Mouse (Mus musculus) frontal cortex, postnatal 25 days (tissue): ENCODE data around the gene Dnajc2.

Source experiments
- DNase-seq, 2 experiments: peaks; one replicate each; pipeline ENCODE4 v3.0.0; 2022; ENCODE audit warnings: low spot score in 2 of 2

Dnajc2 gene

DNA sequence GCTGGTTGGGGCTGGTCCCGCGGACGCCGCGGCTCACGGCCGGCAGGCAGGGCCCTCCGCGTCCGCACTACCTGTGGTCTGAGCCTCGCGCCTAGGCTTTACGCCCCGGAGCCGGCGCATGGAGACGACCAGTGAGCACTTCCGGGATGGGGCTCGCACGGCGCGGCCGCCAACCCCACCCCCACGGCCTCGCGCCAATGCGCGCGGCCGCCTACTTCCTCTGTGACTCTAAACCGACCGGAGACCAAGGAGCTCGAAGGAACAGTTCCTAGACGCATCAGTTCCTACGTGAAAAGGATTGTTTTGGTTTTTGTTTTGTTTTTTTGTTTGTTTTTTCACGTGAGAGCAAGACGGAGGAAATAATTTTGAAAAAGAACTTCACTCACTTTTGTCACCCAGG is at the start of gene Dnajc2, which contains the start of gene Psmc2:
Gene Dnajc2 (minus strand): TSS at position 199 of the 400 bp plus-strand sequence.
Gene Psmc2 (plus strand): TSS at position 231 of the 400 bp plus-strand sequence.
- DNase-seq, result peak; percentile 83 to 84

DNA sequence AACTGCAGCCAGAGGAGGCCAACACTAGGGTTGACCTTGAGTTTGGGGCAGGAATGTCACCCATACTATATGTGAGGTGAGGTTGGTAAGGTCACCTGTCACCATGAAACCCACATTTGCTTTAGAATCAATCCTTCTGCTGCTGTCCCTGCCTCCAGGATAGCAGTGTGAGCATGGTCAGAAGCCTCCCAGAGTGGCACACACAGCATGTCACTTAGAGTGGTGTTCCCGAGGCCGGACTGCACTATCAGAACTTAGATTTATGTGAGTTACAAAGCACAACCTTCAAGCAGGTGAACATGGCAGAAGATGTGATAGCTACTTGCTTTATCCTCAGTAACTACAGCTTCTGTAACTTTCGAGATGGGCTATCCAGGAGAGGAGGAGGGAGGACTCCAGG is 46.7 kb upstream of the Dnajc2 start:
- DNase-seq, result no peak

DNA sequence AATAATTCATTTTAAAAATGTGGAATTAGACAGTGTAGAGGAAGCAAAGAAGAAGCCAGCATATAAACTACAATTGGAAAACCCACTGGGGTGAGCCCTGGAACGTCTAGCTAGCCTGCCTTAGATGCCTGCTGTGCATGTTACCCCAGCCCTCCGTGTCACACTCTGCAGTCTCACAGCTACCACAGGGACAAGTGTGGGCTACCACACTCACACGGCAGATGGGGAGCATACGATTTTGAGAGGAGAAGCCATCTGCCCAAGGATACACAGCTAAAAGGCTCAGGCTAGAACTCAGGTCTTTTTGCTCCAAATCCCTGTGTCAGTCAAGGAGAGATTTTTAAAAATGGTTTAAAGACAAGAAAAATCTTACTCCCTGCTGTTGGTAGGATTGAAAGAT is 43.8 kb upstream of the Dnajc2 start:
- DNase-seq, result no peak

GRCm38 (mm10) chr5:21827643-21828042 is 42.6 kb upstream of the Dnajc2 start:
- DNase-seq, result no peak

DNA sequence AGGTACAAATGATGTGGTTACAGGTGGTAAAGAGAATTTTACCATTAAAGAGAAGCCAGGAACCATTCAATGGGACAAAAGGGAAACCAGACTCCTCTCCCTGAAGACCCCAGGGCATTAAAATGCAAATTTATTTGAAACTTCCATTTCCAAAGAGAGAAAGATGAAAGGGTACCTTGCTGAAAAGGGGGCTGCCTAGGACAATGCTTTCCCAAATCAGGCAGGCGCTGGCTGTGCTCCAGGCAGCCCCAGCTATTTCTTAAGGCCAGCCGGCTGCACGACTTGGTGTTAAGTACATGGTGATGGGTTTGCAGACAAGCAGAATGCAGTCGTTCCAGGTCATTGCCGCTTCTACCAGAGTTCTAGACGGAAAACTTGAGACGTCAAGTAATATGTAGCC is 41.3 kb upstream of the Dnajc2 start:
- no peak for DNase-seq

DNA sequence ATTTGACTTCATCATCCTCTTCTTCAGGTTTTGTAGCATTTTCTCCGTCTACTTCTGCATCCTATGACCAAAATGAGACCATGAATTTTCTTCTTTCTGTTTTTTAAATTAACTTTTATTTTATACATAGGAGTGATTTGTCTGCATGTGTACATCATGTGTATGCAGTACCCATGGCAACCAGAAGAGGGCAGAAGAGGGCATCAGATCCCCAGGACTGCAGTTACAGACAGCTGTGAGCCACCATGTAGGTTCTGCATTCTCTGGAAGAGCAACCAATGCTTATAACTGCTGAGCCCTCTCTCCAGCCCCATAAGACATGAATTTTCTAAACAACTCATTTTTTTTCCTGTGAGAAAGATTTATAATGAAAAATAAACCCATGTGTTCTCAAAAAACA is 28.9 kb upstream of the Dnajc2 start:
- DNase-seq, result peak; percentile 21 to 25

- DNase-seq, result no peak
Observed at GRCm38 (mm10) chr5:21810924-21811323, 25.9 kb upstream of the Dnajc2 start.

DNA sequence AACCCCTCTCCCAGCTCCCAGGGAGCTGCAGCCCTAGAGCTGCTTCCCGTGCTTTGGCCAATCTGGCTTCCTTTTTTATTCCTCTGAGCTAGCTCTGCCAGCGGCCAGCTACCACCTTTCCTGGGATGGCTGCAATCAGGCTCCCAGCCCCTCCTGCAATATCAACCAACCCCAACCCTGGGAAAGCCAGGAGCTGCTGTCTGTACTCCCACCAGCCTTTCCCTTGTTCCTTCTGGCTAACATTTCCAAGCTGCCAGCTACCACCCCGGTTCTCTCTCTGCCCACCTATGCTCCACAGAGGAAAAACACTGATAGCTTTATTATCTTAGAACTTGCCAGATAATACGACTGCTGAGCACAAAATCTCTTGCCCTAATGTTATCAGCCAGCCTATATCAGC is 19.8 kb upstream of the Dnajc2 start:
- DNase-seq, result no peak

DNA sequence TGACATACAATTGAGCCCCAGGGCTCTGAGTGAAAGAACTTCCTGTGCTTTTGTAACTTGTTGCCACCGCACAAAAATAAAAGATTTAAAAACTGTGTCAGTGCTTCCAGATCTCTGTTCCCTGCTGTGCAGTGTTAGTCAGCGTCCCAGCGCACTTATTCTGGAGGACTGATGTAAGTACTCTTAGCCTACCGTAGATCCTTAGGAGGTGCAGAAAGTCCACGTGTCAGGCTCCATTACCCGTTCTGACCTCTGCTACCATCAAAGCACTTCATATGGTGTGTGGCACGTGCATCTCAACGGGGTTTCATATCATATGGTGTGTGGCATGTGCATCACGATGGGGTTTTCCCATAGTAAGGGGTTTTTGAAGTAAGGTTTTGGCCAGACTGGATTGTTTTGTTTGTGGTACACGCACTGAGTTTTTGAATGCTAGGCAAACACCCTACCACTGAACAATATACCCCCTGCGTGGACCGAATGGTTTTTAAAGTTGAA is 18.7 kb upstream of the Dnajc2 start:
- DNase-seq, result no peak

DNA sequence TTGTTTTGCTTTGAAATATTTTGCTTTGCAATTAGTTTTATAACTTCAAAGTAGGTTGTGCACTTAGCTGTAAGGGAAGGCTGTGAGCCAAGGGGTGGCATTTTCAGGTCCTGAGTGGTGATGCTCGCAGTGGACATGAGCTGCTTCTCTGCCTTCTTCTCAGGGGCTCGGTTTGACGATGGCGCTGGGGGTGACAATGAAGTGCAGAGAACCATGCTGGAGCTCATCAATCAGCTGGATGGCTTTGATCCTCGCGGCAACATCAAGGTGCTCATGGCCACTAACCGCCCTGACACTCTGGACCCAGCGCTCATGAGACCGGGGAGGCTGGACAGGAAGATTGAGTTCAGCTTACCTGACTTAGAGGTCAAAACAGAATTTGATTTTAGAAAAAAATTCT is 17.9 kb upstream of the Dnajc2 start:
- DNase-seq, result no peak

- no peak for DNase-seq
Observed at GRCm38 (mm10) chr5:21792166-21792565, 7.1 kb upstream of the Dnajc2 start.

DNA sequence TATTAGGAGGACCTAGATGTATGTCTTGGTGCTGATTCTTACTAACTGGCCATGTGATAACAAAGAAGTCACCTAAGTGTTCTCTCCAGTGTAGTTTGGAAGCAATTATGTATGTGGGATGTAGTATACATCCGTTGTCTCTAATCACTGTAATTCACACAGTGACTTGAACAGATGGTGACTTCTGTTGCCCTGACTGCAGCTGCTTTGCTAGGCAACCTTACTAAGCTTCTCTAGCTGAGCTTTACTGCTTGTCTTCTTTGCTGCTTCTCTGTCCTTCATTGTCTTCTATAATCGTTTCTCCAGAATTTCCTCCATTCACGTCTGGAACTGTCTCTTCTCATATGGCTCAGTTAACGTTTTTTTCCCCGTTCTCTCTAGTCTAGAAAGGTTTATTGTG is 4.0 kb upstream of the Dnajc2 start:
- DNase-seq, result no peak

GRCm38 (mm10) chr5:21787186-21788105 is 2.4 kb upstream of the Dnajc2 start:
- no peak for DNase-seq

DNA sequence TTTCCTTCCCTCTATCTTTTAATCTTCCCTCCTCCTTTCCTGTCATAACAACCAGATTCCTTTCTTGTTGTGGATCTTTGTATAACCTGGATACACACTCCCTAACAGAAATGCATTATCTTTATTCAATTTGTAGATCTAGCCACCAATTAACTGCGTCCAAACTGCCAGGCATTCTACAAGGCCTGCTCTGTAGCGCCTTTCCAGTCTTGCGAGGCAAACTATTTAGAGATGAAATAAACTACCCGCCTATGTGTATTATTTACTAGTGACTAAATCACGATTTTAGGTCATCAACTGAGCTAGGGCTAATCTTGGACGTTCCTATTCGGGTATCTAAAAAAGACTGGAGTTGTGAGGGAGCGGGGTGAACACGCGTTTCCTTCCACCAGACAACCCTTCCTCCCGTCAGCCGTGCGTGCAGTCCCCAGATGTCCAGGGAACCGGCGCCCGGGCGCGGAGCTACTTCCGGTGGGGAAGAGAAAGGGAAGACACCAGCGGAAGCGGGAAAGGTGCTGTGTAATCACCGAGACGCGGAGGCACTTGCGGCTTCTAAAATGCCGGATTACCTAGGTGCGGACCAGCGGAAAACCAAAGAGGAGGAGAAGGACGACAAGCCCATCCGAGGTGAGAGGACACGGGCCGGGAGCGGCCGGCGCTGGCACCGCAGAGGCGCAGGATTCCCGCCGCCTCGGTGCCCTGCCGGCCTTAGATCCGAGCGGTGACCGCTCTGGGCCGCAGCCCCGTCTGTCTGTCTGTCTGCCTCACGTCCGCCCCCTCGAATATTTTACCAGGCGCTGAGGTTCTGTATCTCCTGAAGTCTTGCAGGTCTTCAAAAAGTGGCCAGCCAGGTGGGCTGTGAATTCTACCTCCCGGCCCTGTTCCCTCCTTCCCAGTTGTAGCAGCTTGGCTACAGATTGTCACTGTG is 1.5 kb upstream of the Dnajc2 start:
- DNase-seq, result peak; percentile 88

GRCm38 (mm10) chr5:21785776-21786175 is 725 bp upstream of the Dnajc2 start:
- DNase-seq, result no peak

GRCm38 (mm10) chr5:21784161-21785052 is 644 bp downstream of the Dnajc2 start:
- no peak for DNase-seq

GRCm38 (mm10) chr5:21776491-21776890 is 8.6 kb downstream of the Dnajc2 start:
- DNase-seq, result no peak

DNA sequence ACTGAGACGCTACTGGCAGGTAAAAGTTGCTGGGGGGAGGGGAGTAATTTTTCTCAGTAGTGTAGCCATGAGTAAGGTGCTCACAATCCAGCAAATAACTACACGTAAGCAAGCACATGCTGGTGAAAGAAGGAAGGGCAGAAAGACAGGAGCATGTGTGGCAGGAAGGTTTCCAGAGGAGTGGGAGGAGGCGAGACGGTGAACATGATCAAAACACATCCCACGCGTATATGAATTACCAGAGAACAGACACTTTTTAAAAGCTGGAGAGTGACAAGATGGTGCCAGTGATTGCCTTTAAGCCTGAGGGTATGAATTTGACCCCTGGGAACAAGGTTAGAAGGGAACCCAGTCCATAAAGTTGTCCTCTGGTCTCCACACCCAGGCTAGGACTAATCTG is 15.2 kb downstream of the Dnajc2 start:
- no peak for DNase-seq

DNA sequence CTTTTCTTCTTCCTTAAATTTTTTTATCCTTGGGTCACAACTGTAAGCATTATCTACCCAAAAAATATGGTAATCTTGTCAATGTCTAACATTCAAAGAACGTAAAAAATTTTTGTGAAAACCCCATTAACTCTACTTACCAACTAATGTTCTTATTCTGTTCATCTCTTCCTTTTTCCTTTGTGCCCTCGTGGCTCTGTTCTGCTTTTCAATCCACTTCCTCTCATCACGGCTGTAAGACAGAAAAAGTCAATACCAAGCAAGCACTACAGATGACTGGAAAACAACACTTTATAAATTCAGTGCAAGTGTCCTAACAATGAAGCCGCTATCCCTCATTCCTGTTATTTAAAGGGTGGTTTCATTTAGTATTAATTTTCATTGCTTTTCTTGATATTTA is 16.5 kb downstream of the Dnajc2 start:
- no peak for DNase-seq

DNA sequence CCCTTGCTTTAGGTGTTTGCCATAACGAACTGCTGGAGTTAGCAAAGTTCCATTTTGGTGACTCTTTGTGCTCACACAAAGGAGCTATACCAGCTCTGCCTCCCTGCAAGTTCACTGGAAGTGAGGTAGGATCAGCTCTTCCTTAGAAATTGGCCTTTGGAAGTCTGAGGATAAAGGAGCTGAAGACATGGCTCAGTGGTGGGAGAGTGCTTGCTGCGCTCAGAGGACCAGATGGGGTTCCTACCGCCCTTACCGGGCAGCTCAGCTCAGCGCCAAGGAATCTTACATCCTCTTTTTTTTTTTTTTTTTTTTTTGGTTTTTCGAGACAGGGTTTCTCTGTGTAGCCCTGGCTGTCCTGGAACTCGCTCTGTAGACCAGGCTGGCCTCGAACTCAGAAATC is 39.1 kb downstream of the Dnajc2 start:
- DNase-seq, result no peak

- no peak for DNase-seq
Observed at GRCm38 (mm10) chr5:21744651-21745050, 40.4 kb downstream of the Dnajc2 start.
